Mouse (Mus musculus) hindbrain, embryonic 10.5 days (tissue): ENCODE data around the gene Olfr378. TPM values are rescaled to one million over a fixed set of nuclear protein-coding genes. Genes with fewer than 3 reads are reported as not detected.

Experiments used
- DNase-seq: peaks from one replicate; pipeline ENCODE4 v3.0.0-alpha.2; 2017; ENCODE audit warnings: low spot score
- H3K27ac ChIP-seq: fragments of 300-500 bp; sonication (generic); 2 replicates; pipeline ENCODE4 v1.5.1; 2016; ENCODE audit warnings: mild to moderate bottlenecking, moderate library complexity
- H3K27me3 ChIP-seq: fragments of 300-500 bp; sonication (generic); 2 replicates; pipeline ENCODE4 v1.6.1; 2016; ENCODE audit warnings: mild to moderate bottlenecking; ENCODE audit not compliant: poor library complexity, insufficient read depth, severe bottlenecking
- H3K36me3 ChIP-seq: fragments of 300-500 bp; sonication (generic); 2 replicates; pipeline ENCODE4 v1.6.1; 2016; ENCODE audit warnings: mild to moderate bottlenecking, moderate library complexity
- H3K4me1 ChIP-seq: fragments of 300-500 bp; sonication (generic); replicated peaks from 2 replicates; pipeline ENCODE4 v1.6.1; 2016; ENCODE audit warnings: mild to moderate bottlenecking
- H3K4me3 ChIP-seq: fragments of 300-500 bp; sonication (generic); 2 replicates; pipeline ENCODE4 v1.5.1; 2016; ENCODE audit warnings: mild to moderate bottlenecking, moderate library complexity
- H3K9me3 ChIP-seq: fragments of 300-500 bp; sonication (generic); 2 replicates; pipeline ENCODE4 v1.6.1; 2016; ENCODE audit warnings: mild to moderate bottlenecking, moderate library complexity
- WGBS: fragments of 180-500 bp; shearing (Covaris S2); methylation state at CpG from one replicate; pipeline ENCODE4 v1.1.7; 2016; 5-methylcytosine and 5-hydroxymethylcytosine counted together
- polyA plus RNA-seq: library from polyadenylated mRNA; unstranded; fragments of >200 nt; fragmentation: Nextera tagmentation; extraction: Ambion mirVana; gene quantifications from 2 replicates; pipeline ENCODE4 v1.2.1, GENCODE M21; 2016

Gene Olfr378
- not detected in 2 replicates for polyA plus RNA-seq

- Histone ChIP-seq H3K36me3 (no peaks in the 10 kb centered on the region), H3K4me1 (no peaks in the 10 kb centered on the region), H3K4me3 (no peak within 1 kb of the TSS), H3K27ac (no peak within 1 kb of the TSS), H3K9me3 (peaks cover 20% of the 10 kb centered on the region; the same call in 1 of the 2 replicates), H3K27me3 (no peaks in the 10 kb centered on the region)
- no peak for DNase-seq
- WGBS, result 83% methylated on average over 1 of the region's 1 CpGs
These were observed at the start of gene Olfr378 for GRCm38 (mm10) chr11:73428377-73428776. Gene Olfr378 (minus strand): TSS chr11:73428477.

GRCm38 (mm10) chr11:73457408-73457807, 29.1 kb upstream of the Olfr378 start, which contains the start of gene Olfr380:
Gene Olfr380 (minus strand): TSS chr11:73457508.
- Histone ChIP-seq H3K4me1 (no peaks in the 10 kb centered on the region), H3K9me3 (peaks cover 12% of the 10 kb centered on the region), H3K4me3 (no peak within 1 kb of the TSS), H3K27me3 (no peaks in the 10 kb centered on the region), H3K36me3 (no peaks in the 10 kb centered on the region), H3K27ac (no peak within 1 kb of the TSS)
- WGBS, result 98% methylated on average over 1 of the region's 1 CpGs
- DNase-seq, result no peak

GRCm38 (mm10) chr11:73399514-73399913, 28.8 kb downstream of the Olfr378 start, which contains the start of gene Olfr1:
Gene Olfr1 (minus strand): TSS chr11:73399614.
- DNase-seq, result no peak
- Histone ChIP-seq H3K36me3 (no peaks in the 10 kb centered on the region), H3K27ac (no peak within 1 kb of the TSS), H3K4me3 (no peak within 1 kb of the TSS), H3K9me3 (0 out of 2 replicates have a peak, but pooled peaks cover 6% of the 10 kb centered on the region), H3K4me1 (no peaks in the 10 kb centered on the region), H3K27me3 (no peaks in the 10 kb centered on the region)

- DNase-seq, result no peak
- Histone ChIP-seq H3K9me3 (peaks cover 6% of the 10 kb centered on the region; the same call in 1 of the 2 replicates), H3K4me1 (no peaks in the 10 kb centered on the region), H3K36me3 (no peaks in the 10 kb centered on the region), H3K27ac (no peak overlapping the region), H3K4me3 (no peak overlapping the region), H3K27me3 (no peaks in the 10 kb centered on the region)
- WGBS, result 82% methylated on average over 4 of the region's 4 CpGs
These were observed 32.9 kb downstream of the Olfr378 start for GRCm38 (mm10) chr11:73395374-73395773.

Other genes with a start within 250 kb of the Olfr378 start
- gene Ctns, start 229.4 kb downstream of the Olfr378 start, polyA plus RNA-seq, result 15.4 and 19.9 TPM in 2 replicates
- 1.1 and 1.7 TPM in 2 replicates for gene Shpk, start 229.0 kb downstream of the Olfr378 start, polyA plus RNA-seq
- not detected in 2 replicates for gene Trpv1, start 194.2 kb downstream of the Olfr378 start, polyA plus RNA-seq
- 0.09 TPM in 1 of 2 replicates, not detected in the other for gene Trpv3, start 161.1 kb downstream of the Olfr378 start, polyA plus RNA-seq
- 0.25 TPM in 1 of 2 replicates, not detected in the other for gene Aspa, start 98.9 kb downstream of the Olfr378 start, polyA plus RNA-seq
- gene Gm49340, start 98.7 kb downstream of the Olfr378 start, polyA plus RNA-seq, result not detected in 2 replicates
- gene Spata22, start 98.7 kb downstream of the Olfr378 start, polyA plus RNA-seq, result not detected in 2 replicates
- not detected in 2 replicates for gene Olfr20, start 77.7 kb downstream of the Olfr378 start, polyA plus RNA-seq
- gene Olfr376, start 57.2 kb downstream of the Olfr378 start, polyA plus RNA-seq, result not detected in 2 replicates
- gene Olfr1, start 28.9 kb downstream of the Olfr378 start, polyA plus RNA-seq, result not detected in 2 replicates
- not detected in 2 replicates for gene Olfr380, start 29.0 kb upstream of the Olfr378 start, polyA plus RNA-seq
- gene Olfr381, start 63.1 kb upstream of the Olfr378 start, polyA plus RNA-seq, result not detected in 2 replicates
- not detected in 2 replicates for gene Olfr382, start 88.7 kb upstream of the Olfr378 start, polyA plus RNA-seq
- gene Olfr385, start 164.5 kb upstream of the Olfr378 start, polyA plus RNA-seq, result not detected in 2 replicates
- not detected in 2 replicates for gene Olfr384, start 170.1 kb upstream of the Olfr378 start, polyA plus RNA-seq